ENCODE assay signal across 1 mouse cellular context in genomic region chr17:6054934-6055355, GRCm38 (mm10).
TF ChIP-seq lines count a peak whose summit lies in the region.

No protein-coding gene starts in this region.

TF ChIP-seq in CH12.LX, 34 proteins besides CTCF, POLR2A, EP300 and RAD21 (continued from another document):
- no peak for TF ChIP-seq E2F4 (IDR thresholded peaks at IDR 0.05; ENCODE audit: insufficient replicate concordance, low read depth, low read length)
- TF ChIP-seq RCOR1 (conservative IDR thresholded peaks at IDR 0.05; ENCODE audit: low read depth, low read length), result no peak
- peak; percentile 82 for TF ChIP-seq MYC (IDR thresholded peaks at IDR 0.05; ENCODE audit: low read depth, low read length)
- TF ChIP-seq ETS1 (conservative IDR thresholded peaks at IDR 0.05; ENCODE audit: low read depth, low read length), result no peak
- peak; percentile 36; the same call in 1 of the 2 replicates for TF ChIP-seq JUND (conservative IDR thresholded peaks at IDR 0.05; ENCODE audit: low read depth, low read length)
- TF ChIP-seq MAFK (IDR thresholded peaks at IDR 0.05; ENCODE audit: insufficient replicate concordance, low read length), result no peak
- TF ChIP-seq BHLHE40 (IDR thresholded peaks at IDR 0.05; ENCODE audit: low read depth, low read length), result peak; percentile 68
- 0 out of 2 replicates have a peak, but pooled peaks have one; percentile 8 for TF ChIP-seq ELF1 (IDR thresholded peaks at IDR 0.05; ENCODE audit: low read depth, low read length)
- TF ChIP-seq MAX (IDR thresholded peaks at IDR 0.05; ENCODE audit: low read length), result 0 out of 2 replicates have a peak, but pooled peaks have one; percentile 22
- no peak for TF ChIP-seq PAX5 (IDR thresholded peaks at IDR 0.05; ENCODE audit: low read length)
- peak; percentile 57 for TF ChIP-seq SMC3 (IDR thresholded peaks at IDR 0.05; ENCODE audit: low read depth, low read length)
- no peak for TF ChIP-seq ZMIZ1 (IDR thresholded peaks at IDR 0.05; ENCODE audit: low read depth, low read length)
- no peak for TF ChIP-seq HCFC1 (IDR thresholded peaks at IDR 0.05; ENCODE audit: low read depth, low read length)
- TF ChIP-seq ZC3H11A (IDR thresholded peaks at IDR 0.05; ENCODE audit: low read depth, low read length), result 0 out of 2 replicates have a peak, but pooled peaks have one; percentile 3
